Mouse (Mus musculus) forebrain, embryonic 16.5 days (tissue): ENCODE measurements at regions not wholly inside any gene's neighbourhood (a gene's known extent, or its start where the extent isn't known, plus 50 kb on each side); places are given as distances from the start of the nearest gene placed in this dataset.

ENCODE experiments used
- ATAC-seq: fragments of 200-750 bp; cut with Nextera tagmentation; 2 replicates; pipeline ENCODE4 v1.8.0; 2017; ENCODE audit warnings: mild to moderate bottlenecking, moderate library complexity
- H3K27ac ChIP-seq: fragments of 300-500 bp; sonication (generic); 2 replicates; pipeline ENCODE4 v1.5.1; 2014; ENCODE audit warnings: low read length, control low read depth
- H3K27me3 ChIP-seq: fragments of 300-500 bp; sonication (generic); replicated peaks from 2 replicates; pipeline ENCODE4 v1.6.1; 2014; ENCODE audit warnings: low read length; ENCODE audit not compliant: control insufficient read depth, insufficient read depth
- H3K36me3 ChIP-seq: fragments of 300-500 bp; sonication (generic); 2 replicates; pipeline ENCODE4 v1.6.1; 2014; ENCODE audit not compliant: control insufficient read depth, insufficient read depth
- H3K4me1 ChIP-seq: fragments of 300-500 bp; sonication (generic); replicated peaks from 2 replicates; pipeline ENCODE4 v1.6.1; 2014; ENCODE audit warnings: low read length; ENCODE audit not compliant: control insufficient read depth, insufficient read depth
- H3K4me2 ChIP-seq: fragments of 300-500 bp; sonication (generic); 2 replicates; pipeline ENCODE4 v1.6.1; 2014; ENCODE audit warnings: mild to moderate bottlenecking, low read length, control low read depth
- H3K4me3 ChIP-seq: fragments of 300-500 bp; sonication (generic); replicated peaks from 2 replicates; pipeline ENCODE4 v1.5.1; 2014; ENCODE audit warnings: mild to moderate bottlenecking, low read length, control low read depth
- H3K9ac ChIP-seq: fragments of 300-500 bp; sonication (generic); replicated peaks from 2 replicates; pipeline ENCODE4 v1.6.1; 2014; ENCODE audit warnings: low read depth, low read length, control low read depth
- H3K9me3 ChIP-seq: fragments of 300-500 bp; sonication (generic); 2 replicates; pipeline ENCODE4 v1.6.1; 2016; ENCODE audit warnings: low read length; ENCODE audit not compliant: control insufficient read depth
- WGBS: fragments of 180-500 bp; shearing (Covaris S2); extraction: QIAGEN DNeasy Blood & Tissue Kit; methylation state at CpG from one replicate; pipeline ENCODE4 v1.1.7; 2014; 5-methylcytosine and 5-hydroxymethylcytosine counted together

DNA sequence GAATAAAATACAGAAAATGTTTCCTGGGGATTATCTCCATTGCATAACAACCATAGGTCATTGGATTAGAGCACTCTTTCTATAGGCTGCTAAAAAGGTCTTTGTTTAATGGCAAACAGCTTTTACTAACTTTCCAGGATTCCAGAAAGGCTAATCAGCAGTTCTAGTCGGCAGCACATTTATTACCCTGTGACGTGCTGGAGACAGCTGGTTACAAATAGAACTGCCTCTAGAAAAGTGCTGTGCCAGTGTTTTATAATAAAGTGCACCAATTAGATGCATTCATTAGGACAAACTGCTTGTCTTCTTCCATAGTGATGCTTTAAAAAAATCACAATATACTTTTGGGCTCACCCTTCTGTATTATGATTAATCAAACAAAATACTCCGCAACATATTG lies 466.2 kb downstream of the Pabpc4l start:
- no peak overlapping the region for H3K4me2 ChIP-seq
- WGBS = 20% methylated on average over 3 of the region's 3 CpGs
- ATAC-seq = peak; percentile 62; the same call in 1 of the 2 replicates

DNA sequence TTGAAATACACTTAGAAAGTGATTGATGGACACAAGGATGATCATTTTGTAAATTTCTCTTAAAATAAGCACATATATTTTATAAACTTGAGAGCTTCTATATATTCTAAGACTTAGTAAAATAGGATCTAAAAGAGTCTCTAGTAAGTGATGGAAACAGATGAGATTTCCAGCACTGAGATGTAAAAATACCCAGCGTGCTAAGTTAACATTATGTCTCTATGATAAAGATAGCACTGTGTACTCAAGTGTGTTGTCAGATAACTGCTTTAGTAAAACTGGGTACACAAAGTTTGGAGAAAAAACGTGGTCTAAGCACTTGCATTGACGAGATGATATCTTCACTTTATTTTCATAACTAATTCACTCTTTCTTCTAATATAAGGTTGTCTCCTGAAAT lies 479.4 kb downstream of the Pabpc4l start:
- Histone ChIP-seq H3K4me2 (no peak overlapping the region), H3K4me1 (no peaks in the 10 kb centered on the region), H3K9ac (no peak overlapping the region), H3K36me3 (no peaks in the 10 kb centered on the region), H3K4me3 (no peak overlapping the region), H3K9me3 (no peaks in the 10 kb centered on the region), H3K27ac (no peak overlapping the region), H3K27me3 (no peaks in the 10 kb centered on the region)
- ATAC-seq = no peak
- WGBS = 78% methylated on average over 3 of the region's 3 CpGs

More for the DNA sequence above, 466.2 kb downstream of the Pabpc4l start:
- H3K4me1 ChIP-seq = no peaks in the 10 kb centered on the region
- H3K4me3 ChIP-seq = no peak overlapping the region
- no peaks in the 10 kb centered on the region for H3K27me3 ChIP-seq
- H3K27ac ChIP-seq = no peak overlapping the region
- no peaks in the 10 kb centered on the region for H3K9me3 ChIP-seq
- H3K36me3 ChIP-seq = no peaks in the 10 kb centered on the region
- no peak overlapping the region for H3K9ac ChIP-seq

DNA sequence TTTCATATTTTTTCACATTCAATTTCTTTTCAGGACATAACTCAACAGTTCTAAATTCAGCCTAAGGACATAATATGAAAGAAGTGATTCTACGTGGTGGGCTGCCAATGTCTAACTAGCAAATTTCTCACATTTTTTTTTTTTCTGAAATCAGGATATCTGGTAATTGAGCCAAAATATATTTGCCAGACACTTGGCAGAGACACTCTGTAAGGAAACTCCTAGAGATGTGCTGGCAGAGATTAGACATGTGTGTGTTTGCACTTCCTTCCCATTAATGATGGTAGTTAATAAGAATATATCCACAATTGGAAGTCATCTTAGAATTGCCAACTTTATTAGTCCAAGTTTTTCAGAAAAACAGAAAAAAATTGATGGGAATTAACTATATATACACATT lies 513.6 kb downstream of the Pabpc4l start:
- H3K27ac ChIP-seq = no peak overlapping the region
- no peaks in the 10 kb centered on the region for H3K36me3 ChIP-seq
- 0 out of 2 replicates have a peak, but pooled peaks cover 2% of the 10 kb centered on the region for H3K4me1 ChIP-seq
- 50% methylated on average over 1 of the region's 1 CpGs for WGBS
- peak; percentile 75 for ATAC-seq
- H3K9me3 ChIP-seq = no peaks in the 10 kb centered on the region
- H3K9ac ChIP-seq = no peak overlapping the region
- H3K4me3 ChIP-seq = no peak overlapping the region
- H3K4me2 ChIP-seq = no peak overlapping the region
- no peaks in the 10 kb centered on the region for H3K27me3 ChIP-seq

DNA sequence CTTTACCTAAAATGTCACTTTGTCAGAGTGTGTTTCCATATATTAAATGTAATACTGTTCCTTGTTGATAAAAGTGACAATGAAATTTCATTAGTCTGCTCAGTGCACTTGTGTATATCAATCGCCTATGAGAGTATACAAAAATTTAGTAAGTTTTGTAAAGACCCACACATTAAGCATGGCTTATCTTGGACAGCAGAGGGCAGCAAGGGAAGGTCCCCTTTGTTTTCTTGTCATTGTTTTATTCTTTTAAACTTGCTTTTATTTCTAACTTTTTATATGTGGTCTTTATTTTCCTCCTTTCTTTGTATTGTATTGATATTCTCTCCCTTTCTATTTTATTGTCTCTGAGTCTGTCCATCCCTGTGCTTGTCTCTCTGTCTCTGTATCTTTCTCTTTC lies 523.7 kb downstream of the Pabpc4l start:
- 85% methylated on average over 1 of the region's 1 CpGs for WGBS
- Histone ChIP-seq H3K27ac (no peak overlapping the region), H3K36me3 (no peaks in the 10 kb centered on the region), H3K9me3 (no peaks in the 10 kb centered on the region), H3K27me3 (no peaks in the 10 kb centered on the region), H3K4me1 (no peaks in the 10 kb centered on the region), H3K9ac (no peak overlapping the region), H3K4me3 (no peak overlapping the region), H3K4me2 (no peak overlapping the region)
- no peak for ATAC-seq
